Mouse (Mus musculus) embryo, embryonic 10 days (tissue): ENCODE measurements at regions not wholly inside any gene's neighbourhood (a gene's known extent, or its start where the extent isn't known, plus 50 kb on each side); places are given as distances from the start of the nearest gene placed in this dataset.
"Not testable (repeated sequence)": the region's sequence is repeated elsewhere in the genome, so short reads cannot be mapped to it uniquely, and the experiment has no call there.

ENCODE experiments used
- DNase-seq: peaks from one replicate; pipeline ENCODE4 v3.0.0-alpha.2; 2015; ENCODE audit warnings: low spot score

DNA sequence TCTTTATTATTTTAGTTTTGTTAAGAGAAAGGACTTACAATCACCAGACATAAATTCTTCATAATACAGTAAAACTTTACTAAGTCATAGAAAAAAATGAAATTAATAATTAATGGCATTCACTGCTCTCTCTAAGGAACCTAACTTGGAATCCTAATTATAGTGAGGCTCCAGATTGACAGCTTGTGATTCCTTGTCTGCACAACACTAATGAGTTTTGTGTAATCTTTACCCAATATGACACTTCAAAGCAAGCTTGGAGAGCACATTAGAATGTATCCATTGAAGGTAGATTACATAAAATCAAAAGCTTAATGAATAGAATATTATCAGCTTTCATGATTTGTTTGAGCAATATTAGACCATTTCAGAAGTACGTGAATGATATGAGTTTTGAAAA is 1914.7 kb downstream of the Efna5 start:
- no peak for DNase-seq

DNA sequence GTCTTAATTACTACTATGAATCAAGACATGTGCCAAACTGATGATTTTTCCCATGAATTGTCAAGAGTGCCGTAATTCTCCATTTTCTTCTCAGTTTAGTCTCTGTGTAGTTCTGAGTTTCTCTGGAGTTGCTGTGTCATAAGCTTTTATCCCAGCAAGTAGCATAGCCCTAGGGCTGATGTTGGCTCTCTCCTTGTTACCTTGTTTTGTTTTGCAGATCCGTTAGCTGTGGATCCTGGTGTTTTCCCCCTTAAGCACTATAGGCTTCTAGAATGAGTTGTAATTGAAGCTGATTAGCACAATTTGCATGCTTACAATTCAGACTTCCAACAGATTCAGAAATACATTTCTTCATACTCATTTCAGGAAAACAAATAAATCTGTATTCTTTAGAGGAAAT is 1915.5 kb downstream of the Efna5 start:
- DNase-seq = no peak

DNA sequence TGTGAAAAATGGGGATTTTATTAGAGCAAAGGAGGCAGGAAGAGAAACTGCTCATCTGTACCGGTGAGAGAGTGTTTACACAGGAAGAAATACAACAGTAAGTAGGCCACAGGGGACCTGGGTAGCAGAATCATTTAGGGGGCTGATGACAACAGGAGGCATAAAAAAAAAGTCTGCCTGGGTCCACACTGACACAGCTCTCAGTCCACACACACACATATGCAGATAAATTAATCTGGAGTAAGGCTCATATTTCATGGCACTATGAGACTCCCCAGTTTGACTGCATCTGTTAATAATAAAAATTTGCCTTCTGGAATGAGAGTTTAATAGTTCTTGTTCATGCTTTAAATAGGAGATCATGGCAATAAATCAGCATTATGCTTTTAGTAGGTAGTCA is 1929.7 kb downstream of the Efna5 start:
- DNase-seq = peak; percentile 6

DNA sequence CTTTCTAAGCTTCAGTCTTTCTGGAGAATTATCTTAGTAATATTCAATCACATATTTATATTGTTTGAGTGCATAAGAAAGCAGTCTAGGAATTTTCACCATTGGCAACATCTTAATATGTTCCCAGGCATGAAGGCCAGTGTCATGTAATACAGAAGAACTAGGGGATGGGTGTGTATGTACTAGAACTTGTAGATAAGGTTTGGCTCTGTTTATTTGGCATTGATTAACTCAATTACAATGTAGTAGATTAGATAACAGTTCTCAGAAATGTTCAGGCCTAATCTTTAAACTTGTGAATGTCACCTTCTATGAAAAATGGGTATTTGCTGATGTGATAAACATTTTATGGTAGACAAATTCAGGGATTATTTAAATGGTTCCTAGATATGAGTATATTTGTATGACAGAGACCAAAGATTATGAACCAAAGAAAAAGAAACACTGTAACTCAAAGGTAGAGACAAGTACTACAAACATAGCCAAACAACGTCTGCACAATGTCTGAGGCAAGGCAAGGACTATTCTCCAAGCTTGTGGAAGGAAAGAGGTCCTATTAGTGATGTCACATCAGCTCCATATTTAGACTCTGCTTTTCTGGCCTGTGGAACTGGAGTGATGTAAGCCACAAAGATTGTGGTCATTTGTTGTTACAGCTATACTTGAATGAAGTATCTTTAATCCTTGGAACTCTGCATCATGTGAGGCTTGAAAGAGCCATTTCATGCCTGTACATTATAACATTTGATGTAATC is 1924.8 kb upstream of the Nudt12 start:
- no peak for DNase-seq

DNA sequence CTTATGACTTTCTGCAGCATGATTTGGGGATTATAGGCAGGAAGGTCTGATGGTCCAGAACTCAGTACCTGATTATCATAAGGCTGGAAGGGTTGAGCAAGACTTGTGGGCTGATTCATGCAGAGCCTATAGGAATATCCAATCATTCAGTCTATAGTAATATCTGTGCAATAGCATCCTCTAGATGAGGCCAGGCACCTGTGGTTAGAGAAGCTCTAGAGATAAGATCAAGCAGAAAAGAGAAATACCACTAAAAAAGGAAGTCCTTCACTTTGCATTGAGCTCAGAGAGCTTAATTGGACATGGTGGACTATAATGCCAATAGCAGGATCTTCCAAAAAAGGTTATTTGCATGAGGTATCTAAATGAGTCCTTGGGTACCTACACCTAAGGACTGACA is 1921.1 kb upstream of the Nudt12 start:
- no peak for DNase-seq

DNA sequence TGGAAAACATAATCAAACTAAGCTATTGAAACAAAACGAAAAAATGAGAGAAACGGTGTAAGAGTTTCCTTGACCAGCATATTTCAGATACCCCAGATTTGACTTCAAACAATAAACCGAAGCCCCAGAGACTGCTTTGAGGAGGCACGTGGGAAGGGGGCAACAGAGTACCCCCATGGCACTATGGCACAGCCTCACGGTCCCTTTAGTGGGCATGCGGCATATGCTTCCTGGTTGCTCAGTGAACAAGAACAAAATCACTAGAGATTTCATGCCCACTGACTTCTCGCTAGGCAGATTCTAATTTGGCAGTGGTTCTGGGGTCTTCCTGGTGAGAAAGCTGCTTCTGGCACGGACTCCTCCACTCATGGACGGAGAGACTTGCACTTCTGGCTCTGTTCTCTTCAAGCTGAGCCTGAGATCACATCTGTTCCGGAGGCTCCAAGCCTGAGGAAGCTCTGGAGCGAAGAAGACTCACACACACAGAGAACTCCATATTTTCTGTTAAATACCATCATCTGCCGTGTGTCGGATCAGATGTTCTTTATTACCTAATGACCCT is 1912.7 kb upstream of the Nudt12 start:
- no peak for DNase-seq

DNA sequence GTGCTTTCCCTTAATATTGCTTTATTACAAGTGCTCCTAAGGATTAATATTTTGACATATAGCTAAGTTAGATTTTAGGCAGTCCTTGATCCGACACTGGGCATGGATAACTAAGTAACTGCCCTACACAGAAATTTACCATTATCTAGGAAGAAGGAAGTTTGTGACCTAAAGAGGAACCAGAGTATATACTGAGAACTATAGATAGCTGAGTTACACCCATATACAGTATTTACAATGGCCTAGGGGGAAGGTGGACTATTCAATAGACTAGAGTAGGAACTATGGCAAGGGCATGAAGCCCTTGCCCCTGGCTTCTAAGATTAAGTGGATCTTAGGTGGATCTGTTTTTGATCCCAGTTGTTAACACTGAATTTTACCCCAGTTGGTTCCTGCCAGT is 1869.5 kb upstream of the Nudt12 start:
- not testable (repeated sequence) for DNase-seq

DNA sequence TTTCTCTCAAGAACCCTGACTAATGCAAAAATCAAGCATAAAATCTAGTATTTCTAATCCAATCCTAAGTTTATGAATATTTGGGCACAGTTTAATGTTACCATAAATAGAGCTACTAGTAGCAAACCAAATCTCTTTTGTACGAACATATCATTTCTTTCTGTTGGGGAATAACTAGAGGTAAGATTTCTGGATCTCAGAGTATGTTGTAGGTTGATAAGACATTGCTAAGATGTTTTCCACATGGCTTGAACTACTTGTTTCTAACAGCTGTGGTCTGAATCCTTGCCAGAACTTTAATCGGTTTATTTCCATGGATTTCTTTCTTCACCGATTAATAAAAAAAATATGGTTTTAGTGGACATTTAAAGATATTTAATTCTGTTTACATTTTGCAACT is 1844.3 kb upstream of the Nudt12 start:
- DNase-seq = no peak

DNA sequence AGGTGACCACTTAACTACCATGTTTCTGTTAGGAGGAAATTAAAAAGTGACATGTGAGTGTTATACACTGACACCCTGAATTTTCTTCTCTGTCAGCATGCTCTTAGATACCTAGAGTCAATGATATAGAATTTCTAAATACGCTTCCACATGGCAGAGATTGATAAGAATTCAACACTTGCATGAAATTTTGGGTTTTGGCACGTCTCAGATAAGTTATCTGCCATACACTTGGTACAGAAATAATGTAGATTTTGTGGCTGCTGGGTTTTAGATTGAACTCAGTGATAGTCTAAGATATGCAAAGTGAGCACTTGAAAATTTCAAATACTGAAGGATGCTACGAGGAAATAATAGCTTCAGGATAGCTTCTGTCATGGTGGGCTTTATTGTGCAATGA is 1841.5 kb upstream of the Nudt12 start:
- DNase-seq = no peak

DNA sequence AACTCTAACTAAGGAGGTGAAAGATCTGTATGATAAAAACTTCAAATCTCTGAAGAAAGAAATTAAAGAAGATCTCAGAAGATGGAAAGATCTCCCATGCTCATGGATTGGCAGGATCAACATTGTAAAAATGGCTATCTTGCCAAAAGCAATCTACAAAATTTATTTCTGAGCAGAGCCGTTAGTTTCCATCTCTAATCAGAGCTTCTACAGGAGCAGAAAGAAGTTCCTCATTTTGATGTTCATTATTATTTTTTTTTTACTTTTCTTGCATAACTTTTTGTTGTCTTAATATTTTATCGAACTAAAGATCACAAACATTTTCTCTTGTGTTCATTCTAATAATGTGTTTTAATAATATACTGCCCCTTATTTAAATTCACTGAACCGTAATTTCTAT is 1825.6 kb upstream of the Nudt12 start:
- DNase-seq = not testable (repeated sequence)

DNA sequence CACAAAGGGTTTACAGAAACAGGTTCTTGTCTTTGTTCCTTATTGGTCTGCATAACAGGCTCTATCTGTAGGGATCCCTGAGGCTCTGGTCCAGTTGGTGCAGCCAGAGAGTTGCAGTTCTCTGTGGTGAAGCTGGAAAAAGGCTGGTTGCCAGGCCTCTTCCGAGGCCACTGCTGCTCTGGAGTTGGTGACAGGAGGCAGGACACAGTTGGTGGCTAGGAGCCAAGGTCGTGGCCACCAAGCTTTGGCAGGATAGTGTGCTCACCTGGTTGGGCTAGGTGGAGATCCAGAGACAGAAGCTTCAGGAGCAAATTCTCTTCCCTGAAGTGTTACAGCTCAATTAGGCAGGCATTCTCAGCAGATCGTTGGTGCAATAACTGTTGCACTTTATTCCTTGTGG is 1819.4 kb upstream of the Nudt12 start:
- no peak for DNase-seq

DNA sequence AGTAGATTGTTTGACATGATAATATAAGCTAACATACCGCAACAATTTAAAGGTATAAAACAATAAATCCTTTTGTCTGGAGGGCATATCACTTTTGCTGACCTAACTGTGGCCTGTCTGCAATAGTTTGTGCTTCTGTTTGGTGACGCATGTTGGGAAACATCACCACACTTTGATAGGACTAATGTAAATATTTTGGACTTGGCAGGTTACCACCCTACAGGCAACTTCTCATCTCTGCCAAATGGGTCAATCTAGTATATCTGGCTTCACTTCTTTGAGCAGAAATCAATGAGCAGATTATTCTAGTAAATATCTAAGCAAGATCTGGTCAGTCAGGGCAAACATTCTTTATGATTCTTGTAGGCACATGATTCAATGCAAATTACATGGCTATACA is 1817.3 kb upstream of the Nudt12 start:
- DNase-seq = no peak

DNA sequence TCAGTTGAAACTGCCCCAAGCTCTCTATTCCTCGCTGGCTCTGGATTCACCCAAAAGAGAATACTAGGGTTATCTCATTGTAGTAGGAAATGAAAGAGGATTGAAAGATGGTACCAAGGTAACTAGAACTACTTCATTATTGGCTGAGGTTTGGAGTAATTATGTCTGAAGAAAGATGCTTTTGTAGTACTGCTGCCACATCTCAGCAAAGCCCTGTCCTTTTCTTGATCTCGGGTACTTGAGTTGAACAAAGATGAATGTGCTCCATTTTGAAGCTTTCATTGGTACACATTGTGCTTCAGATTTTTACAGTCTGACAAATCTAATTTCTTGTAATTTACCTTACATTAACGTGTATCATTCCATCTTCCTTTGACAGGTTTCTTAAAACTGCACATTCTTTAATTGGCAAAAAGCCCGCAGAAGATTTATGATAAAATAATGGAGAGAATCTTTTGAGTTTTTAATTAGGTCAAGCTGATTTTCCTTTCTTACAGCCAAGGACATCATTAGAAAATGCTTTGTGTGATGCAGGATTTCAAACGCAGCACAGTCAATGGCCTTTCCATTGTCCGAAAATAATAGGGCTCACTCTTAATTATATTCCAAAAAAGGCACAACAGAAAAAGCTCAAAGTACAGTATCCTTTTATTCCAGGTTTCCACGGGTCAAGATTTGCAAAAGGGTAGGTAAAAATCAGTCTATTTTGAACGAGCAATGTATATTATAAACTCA is 1791.7 kb upstream of the Nudt12 start:
- DNase-seq = no peak

DNA sequence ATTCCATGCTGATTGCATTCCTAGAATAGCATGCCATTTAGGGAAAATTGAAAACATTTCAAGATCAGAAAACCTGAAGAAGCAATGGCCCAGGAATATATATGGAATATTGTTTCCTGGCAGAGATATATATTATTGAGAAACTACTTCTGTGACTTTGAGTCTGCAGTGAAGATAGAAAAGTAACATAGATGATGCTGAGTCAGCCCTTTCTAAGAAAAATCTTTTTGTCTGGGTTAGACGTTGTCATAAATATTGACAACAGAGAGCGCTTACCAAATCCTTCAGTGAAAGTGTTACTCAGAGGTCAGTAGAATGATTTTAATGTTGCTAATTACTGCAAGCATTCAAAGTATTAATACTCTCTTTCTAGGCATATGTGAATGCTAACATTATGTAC is 1749.1 kb upstream of the Nudt12 start:
- no peak for DNase-seq

DNA sequence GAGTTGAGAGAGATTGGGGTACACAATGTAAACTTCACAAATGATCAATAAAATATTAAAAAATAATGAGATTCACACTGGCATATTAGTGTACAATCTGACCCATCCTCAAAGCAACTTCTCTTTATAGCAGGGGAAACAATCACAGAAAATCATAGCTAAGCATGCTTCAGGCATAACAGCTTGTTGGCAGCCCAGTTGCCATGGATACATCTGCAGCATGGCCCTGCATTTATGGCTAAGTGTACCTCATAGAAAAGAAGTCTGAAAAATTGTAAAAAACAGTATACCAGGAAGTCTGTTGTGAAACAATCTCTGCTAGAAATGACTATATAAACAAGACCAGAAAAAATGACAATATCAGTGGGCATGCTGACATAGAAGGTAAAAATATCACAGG is 1747.9 kb upstream of the Nudt12 start:
- DNase-seq = no peak

DNA sequence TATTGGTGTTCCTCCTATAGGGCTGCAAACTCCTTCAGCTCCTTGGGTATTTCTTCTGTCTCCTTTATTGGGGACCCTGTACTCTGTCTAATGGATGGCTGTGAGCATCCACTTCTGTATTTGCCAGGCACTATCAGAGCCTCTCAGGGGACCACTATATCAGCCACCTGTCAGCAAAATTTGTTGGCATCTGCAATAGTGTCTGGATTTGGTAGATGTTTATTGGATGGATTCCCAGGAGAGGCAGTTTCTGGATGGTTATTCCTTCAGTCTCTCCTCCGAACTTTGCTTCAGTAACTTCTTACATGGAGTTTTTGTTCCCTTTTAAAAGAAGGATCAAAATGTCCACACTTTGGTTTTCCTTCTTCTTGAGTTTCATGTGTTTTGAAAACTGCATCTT is 1729.7 kb upstream of the Nudt12 start:
- DNase-seq = no peak

DNA sequence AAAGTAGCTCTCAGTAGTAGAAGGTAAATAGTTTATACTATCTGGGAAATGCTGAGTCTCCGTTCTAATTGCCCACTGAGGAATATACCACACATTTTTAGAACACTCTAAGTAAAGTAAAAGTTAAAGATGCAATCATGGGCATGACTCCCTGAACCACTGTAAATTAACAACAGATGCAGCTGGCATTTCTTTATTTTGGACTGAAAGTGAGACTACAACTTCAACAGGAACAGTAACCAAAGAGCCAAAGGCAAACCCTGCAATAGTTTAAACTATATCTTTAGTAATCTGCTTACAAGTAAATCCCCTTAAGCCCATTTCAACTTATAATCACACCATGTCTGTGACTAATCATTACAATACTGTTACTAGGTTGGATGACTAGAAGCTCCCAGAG is 1725.0 kb upstream of the Nudt12 start:
- DNase-seq = no peak

DNA sequence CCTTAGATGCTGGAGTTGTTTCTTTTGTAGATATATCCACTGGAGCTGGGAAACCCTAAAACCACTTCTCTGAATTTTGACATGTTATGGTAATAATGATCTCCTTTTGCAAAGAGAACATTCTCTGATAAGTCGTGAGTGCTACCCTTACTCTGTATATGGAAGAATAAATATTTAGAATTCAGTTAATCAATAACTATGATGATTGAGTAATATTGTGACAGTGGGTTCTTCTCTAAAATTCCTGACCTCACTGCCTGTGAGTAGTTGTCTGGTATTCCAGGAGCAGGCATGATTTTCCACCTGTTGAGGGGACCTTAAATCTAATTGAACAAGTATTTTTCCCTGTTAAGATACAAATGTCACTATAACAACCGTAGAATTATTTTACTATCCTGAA is 1707.0 kb upstream of the Nudt12 start:
- DNase-seq = no peak

DNA sequence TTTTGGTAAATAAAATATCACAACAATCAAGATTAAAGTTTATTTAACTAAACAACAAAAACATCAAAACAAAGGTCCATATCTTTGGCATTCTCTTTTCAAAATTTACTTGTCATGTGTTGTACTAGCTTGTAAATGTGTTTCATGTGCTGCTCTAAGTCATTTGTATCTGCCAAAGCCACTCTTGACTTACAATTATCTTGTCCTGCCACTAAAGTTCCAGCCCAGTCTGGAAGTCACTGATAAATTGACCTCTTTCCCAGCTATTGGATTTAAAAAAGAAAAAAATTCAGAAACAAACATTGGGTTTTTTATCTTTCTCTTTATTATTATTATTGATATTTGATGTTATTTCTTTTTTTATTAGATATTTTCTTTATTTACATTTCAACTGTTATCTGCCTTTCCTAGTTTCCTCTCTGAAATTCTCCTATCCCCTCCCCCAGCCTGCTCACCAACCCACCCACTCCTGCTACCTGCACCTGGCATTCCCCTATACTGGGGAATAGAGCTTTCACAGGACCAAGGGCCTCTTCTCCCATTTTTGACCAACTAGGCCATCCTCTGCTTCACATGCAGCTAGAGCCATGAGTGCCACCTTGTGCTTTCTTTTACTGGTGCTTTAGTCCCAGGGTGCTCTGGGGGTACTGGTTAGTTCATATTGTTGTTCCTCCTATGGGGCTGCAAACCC is 1704.9 kb upstream of the Nudt12 start:
- no peak for DNase-seq

DNA sequence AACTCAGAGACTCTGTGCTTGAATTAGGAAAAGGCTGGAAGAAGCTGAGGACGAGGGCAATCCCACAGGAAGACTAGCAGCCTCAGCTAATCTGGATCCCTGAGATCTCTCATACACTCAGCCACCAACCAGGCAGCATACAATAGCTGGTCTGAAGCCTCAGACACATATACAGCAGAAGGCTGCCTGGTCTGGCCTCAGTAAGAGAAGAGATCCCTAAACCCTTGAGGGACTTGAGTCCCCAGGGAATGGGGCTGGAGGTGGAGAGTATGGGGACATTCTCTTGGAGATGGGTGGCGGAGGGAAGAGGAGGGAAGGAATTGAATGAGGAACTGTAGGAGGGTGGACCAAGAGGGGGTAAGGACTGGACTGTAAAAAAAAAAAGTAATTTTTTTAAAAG is 1704.3 kb upstream of the Nudt12 start:
- DNase-seq = no peak
